In the genomic region with DNA sequence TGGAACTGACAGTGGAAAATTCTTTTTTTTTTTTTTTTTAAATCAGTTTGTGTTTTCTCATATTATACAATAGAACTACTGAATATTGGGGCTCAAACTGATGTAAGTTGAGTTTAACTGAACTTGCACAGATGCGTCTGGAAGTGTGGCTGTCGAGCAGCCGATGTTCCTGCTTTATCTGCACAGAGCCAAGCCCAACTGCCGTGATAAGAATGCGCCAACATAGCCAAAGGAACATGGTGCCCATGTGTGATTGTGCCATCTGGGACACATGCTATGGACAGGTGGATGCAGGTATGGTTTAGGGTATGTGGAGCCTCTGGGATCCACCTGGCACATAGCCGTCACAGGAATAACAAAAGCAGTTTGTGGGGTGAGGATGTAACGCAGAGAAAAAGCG, we compare ENCODE assay signal across 1 mouse cellular context.
A peak's percentile ranks its signal among the peaks of the same experiment; 100 is the strongest.
TF ChIP-seq lines count a peak whose summit lies in the region.

No protein-coding gene starts in this region.

TF ChIP-seq in MEL, 35 proteins besides CTCF, POLR2A, EP300 and RAD21 (continued from another document):
- TF ChIP-seq ETS1 (IDR thresholded peaks at IDR 0.05; ENCODE audit: low read depth, low read length) (peak; percentile 97), USF1 (IDR thresholded peaks at IDR 0.05; ENCODE audit: low read depth, low read length) (0 out of 2 replicates have a peak, but pooled peaks have one; percentile 36), CHD2 (IDR thresholded peaks at IDR 0.05; ENCODE audit: low read length) (no peak; the same call in 1 of the 2 replicates), HCFC1 (IDR thresholded peaks at IDR 0.05; ENCODE audit: low read depth, low read length) (peak; percentile 70), NELFE (IDR thresholded peaks at IDR 0.05; ENCODE audit: low read depth, low read length) (peak; percentile 54; the same call in 1 of the 2 replicates), ZC3H11A (IDR thresholded peaks at IDR 0.05; ENCODE audit: low read depth, low read length) (no peak), ZMIZ1 (IDR thresholded peaks at IDR 0.05; ENCODE audit: low read depth, low read length) (peak; percentile 66; the same call in 1 of the 2 replicates), ELF1 (IDR thresholded peaks at IDR 0.05; ENCODE audit: low read depth, low read length) (peak; percentile 42; the same call in 1 of the 2 replicates), MAFK (IDR thresholded peaks at IDR 0.05; ENCODE audit: borderline replicate concordance, low read depth, low read length) (peak; percentile 75; the same call in 1 of the 2 replicates), CHD1 (IDR thresholded peaks at IDR 0.05; ENCODE audit: low read depth, low read length) (no peak), TAL1 (IDR thresholded peaks at IDR 0.05; ENCODE audit: low read length) (peak; percentile 96), KAT2A (conservative IDR thresholded peaks at IDR 0.05; ENCODE audit: low read depth, low read length) (peak; percentile 57; the same call in 1 of the 2 replicates), UBTF (IDR thresholded peaks at IDR 0.05; ENCODE audit: borderline replicate concordance, insufficient read depth, low read depth, low read length) (peak; percentile 71; the same call in 1 of the 2 replicates), BHLHE40 (IDR thresholded peaks at IDR 0.05; ENCODE audit: borderline replicate concordance, low read depth, low read length) (peak; percentile 83; the same call in 1 of the 2 replicates), ZKSCAN1 (IDR thresholded peaks at IDR 0.05; ENCODE audit: low read depth, low read length) (no peak), RCOR1 (IDR thresholded peaks at IDR 0.05; ENCODE audit: low read depth, low read length) (peak; percentile 86), JUND (IDR thresholded peaks at IDR 0.05; ENCODE audit: low read depth, low read length) (0 out of 2 replicates have a peak, but pooled peaks have one; percentile 62), USF2 (IDR thresholded peaks at IDR 0.05; ENCODE audit: borderline replicate concordance in 1 of 2, insufficient read depth in 1 of 2, low read depth in 1 of 2, low read length in 2 of 2) (no peak), MAX (IDR thresholded peaks at IDR 0.05; ENCODE audit: low read length) (peak; percentile 95), NRF1 (IDR thresholded peaks at IDR 0.05; ENCODE audit: insufficient read depth, low read depth, low read length, poor library complexity, severe bottlenecking) (peak; percentile 36; the same call in 1 of the 2 replicates), SMC3 (IDR thresholded peaks at IDR 0.05; ENCODE audit: low read depth, low read length) (peak; percentile 15; the same call in 1 of the 2 replicates), ZNF384 (IDR thresholded peaks at IDR 0.05; ENCODE audit: low read depth, low read length) (peak; percentile 71), TBP (IDR thresholded peaks at IDR 0.05; ENCODE audit: low read depth, low read length) (peak; percentile 42; the same call in 1 of the 2 replicates), SIN3A (IDR thresholded peaks at IDR 0.05; ENCODE audit: low read length) (peak; percentile 93), MYC (IDR thresholded peaks at IDR 0.05; ENCODE audit: low read depth, low read length) (peak; percentile 95), MXI1 (IDR thresholded peaks at IDR 0.05; ENCODE audit: low read depth, low read length) (peak; percentile 87), TCF12 (IDR thresholded peaks at IDR 0.05; ENCODE audit: low read depth, low read length) (peak; percentile 100), GATA1 (IDR thresholded peaks at IDR 0.05; ENCODE audit: low read depth, low read length) (peak; percentile 99), POLR2AphosphoS2 (IDR thresholded peaks at IDR 0.05; ENCODE audit: low read length) (peak; percentile 93), MAZ (IDR thresholded peaks at IDR 0.05; ENCODE audit: low read depth, low read length) (peak; percentile 68; the same call in 1 of the 2 replicates)
